Mouse (Mus musculus): Measurements from ENCODE around the gene Csnk1g2. TPM values are rescaled to one million over a fixed set of nuclear protein-coding genes. Genes with fewer than 3 reads are reported as not detected.

Csnk1g2 gene
- polyA plus RNA-seq, 1 experiment from 2014 or later: 86.9 TPM

- no peak for DNase-seq (ENCODE audit: low spot score, missing footprints)
- no peak for ATAC-seq (ENCODE audit: low FRiP score)
- peaks cover 17% of the 10 kb centered on the region for H3K36me3 ChIP-seq (ENCODE audit: control insufficient read depth, insufficient read depth, low read length)
- H3K4me1 ChIP-seq (ENCODE audit: control insufficient read depth, insufficient read depth, low read length): peaks cover 14% of the 10 kb centered on the region
- H3K9me3 ChIP-seq (ENCODE audit: control insufficient read depth, low read length): no peaks in the 10 kb centered on the region
- H3K27me3 ChIP-seq (ENCODE audit: control insufficient read depth, insufficient read depth, low read length): no peaks in the 10 kb centered on the region
- no peak overlapping the region for H3K4me3 ChIP-seq (ENCODE audit: low read depth, low read length)
- no peak overlapping the region for H3K9ac ChIP-seq (ENCODE audit: low read length)
- WGBS: 96% methylated on average over 34 of the region's 34 CpGs
- H3K27ac ChIP-seq (ENCODE audit: low read depth, low read length): no peak overlapping the region
- no peak overlapping the region for H3K4me2 ChIP-seq
These were observed 15.8 kb upstream of the Csnk1g2 start for GRCm38 (mm10) chr10:80606737-80607350.

GRCm38 (mm10) chr10:80608435-80608834, 14.2 kb upstream of the Csnk1g2 start:
- Histone ChIP-seq H3K27me3 (ENCODE audit: control insufficient read depth, insufficient read depth, low read length) (no peaks in the 10 kb centered on the region), H3K36me3 (ENCODE audit: control insufficient read depth, insufficient read depth, low read length) (peaks cover 17% of the 10 kb centered on the region), H3K27ac (ENCODE audit: low read depth, low read length) (no peak overlapping the region), H3K9me3 (ENCODE audit: control insufficient read depth, low read length) (no peaks in the 10 kb centered on the region), H3K4me2 (no peak overlapping the region), H3K4me1 (ENCODE audit: control insufficient read depth, insufficient read depth, low read length) (peaks cover 7% of the 10 kb centered on the region), H3K9ac (ENCODE audit: low read length) (no peak overlapping the region), H3K4me3 (ENCODE audit: low read depth, low read length) (no peak overlapping the region)
- DNase-seq (ENCODE audit: low spot score, missing footprints) (no peak), ATAC-seq (ENCODE audit: low FRiP score) (no peak)
- 89% methylated on average over 3 of the region's 3 CpGs for WGBS

GRCm38 (mm10) chr10:80609269-80609924, 13.2 kb upstream of the Csnk1g2 start:
- no peaks in the 10 kb centered on the region for H3K4me1 ChIP-seq (ENCODE audit: control insufficient read depth, insufficient read depth, low read length)
- DNase-seq (ENCODE audit: low spot score, missing footprints): no peak
- H3K27ac ChIP-seq (ENCODE audit: low read depth, low read length): no peak overlapping the region
- no peak overlapping the region for H3K9ac ChIP-seq (ENCODE audit: low read length)
- H3K27me3 ChIP-seq (ENCODE audit: control insufficient read depth, insufficient read depth, low read length): no peaks in the 10 kb centered on the region
- WGBS: 91% methylated on average over 10 of the region's 10 CpGs
- no peak for ATAC-seq (ENCODE audit: low FRiP score)
- no peak overlapping the region for H3K4me3 ChIP-seq (ENCODE audit: low read depth, low read length)
- no peak overlapping the region for H3K4me2 ChIP-seq
- peaks cover 19% of the 10 kb centered on the region for H3K36me3 ChIP-seq (ENCODE audit: control insufficient read depth, insufficient read depth, low read length)
- H3K9me3 ChIP-seq (ENCODE audit: control insufficient read depth, low read length): no peaks in the 10 kb centered on the region

- Histone ChIP-seq H3K4me1 (ENCODE audit: control insufficient read depth, insufficient read depth, low read length) (no peaks in the 10 kb centered on the region), H3K27me3 (ENCODE audit: control insufficient read depth, insufficient read depth, low read length) (no peaks in the 10 kb centered on the region), H3K4me3 (ENCODE audit: low read depth, low read length) (no peak overlapping the region), H3K27ac (ENCODE audit: low read depth, low read length) (no peak overlapping the region), H3K4me2 (no peak overlapping the region), H3K9ac (ENCODE audit: low read length) (no peak overlapping the region), H3K36me3 (ENCODE audit: control insufficient read depth, insufficient read depth, low read length) (peaks cover 21% of the 10 kb centered on the region), H3K9me3 (ENCODE audit: control insufficient read depth, low read length) (no peaks in the 10 kb centered on the region)
- no peak for ATAC-seq (ENCODE audit: low FRiP score)
- 92% methylated on average over 9 of the region's 9 CpGs for whole genome bisulfite sequencing
- DNase-seq (ENCODE audit: low spot score, missing footprints): no peak
These were observed 12.4 kb upstream of the Csnk1g2 start for GRCm38 (mm10) chr10:80610116-80610785.

GRCm38 (mm10) chr10:80611024-80611423, 11.6 kb upstream of the Csnk1g2 start:
- no peaks in the 10 kb centered on the region for H3K9me3 ChIP-seq (ENCODE audit: control insufficient read depth, low read length)
- no peaks in the 10 kb centered on the region for H3K27me3 ChIP-seq (ENCODE audit: control insufficient read depth, insufficient read depth, low read length)
- no peak overlapping the region for H3K4me2 ChIP-seq
- H3K27ac ChIP-seq (ENCODE audit: low read depth, low read length): no peak overlapping the region
- H3K9ac ChIP-seq (ENCODE audit: low read length): no peak overlapping the region
- DNase-seq (ENCODE audit: low spot score, missing footprints) (peak; percentile 88), ATAC-seq (ENCODE audit: low FRiP score) (peak; percentile 28; the same call in 1 of the 2 replicates)
- peaks cover 24% of the 10 kb centered on the region for H3K36me3 ChIP-seq (ENCODE audit: control insufficient read depth, insufficient read depth, low read length)
- WGBS: 78% methylated on average over 4 of the region's 4 CpGs
- no peaks in the 10 kb centered on the region for H3K4me1 ChIP-seq (ENCODE audit: control insufficient read depth, insufficient read depth, low read length)
- no peak overlapping the region for H3K4me3 ChIP-seq (ENCODE audit: low read depth, low read length)

GRCm38 (mm10) chr10:80611905-80612304, 10.7 kb upstream of the Csnk1g2 start:
- no peaks in the 10 kb centered on the region for H3K4me1 ChIP-seq (ENCODE audit: control insufficient read depth, insufficient read depth, low read length)
- ATAC-seq (ENCODE audit: low FRiP score) (no peak), DNase-seq (ENCODE audit: low spot score, missing footprints) (no peak)
- WGBS: 93% methylated on average over 3 of the region's 3 CpGs
- no peak overlapping the region for H3K27ac ChIP-seq (ENCODE audit: low read depth, low read length)
- no peak overlapping the region for H3K4me2 ChIP-seq
- H3K9me3 ChIP-seq (ENCODE audit: control insufficient read depth, low read length): no peaks in the 10 kb centered on the region
- peaks cover 16% of the 10 kb centered on the region for H3K36me3 ChIP-seq (ENCODE audit: control insufficient read depth, insufficient read depth, low read length)
- H3K4me3 ChIP-seq (ENCODE audit: low read depth, low read length): no peak overlapping the region
- no peaks in the 10 kb centered on the region for H3K27me3 ChIP-seq (ENCODE audit: control insufficient read depth, insufficient read depth, low read length)
- H3K9ac ChIP-seq (ENCODE audit: low read length): no peak overlapping the region

GRCm38 (mm10) chr10:80613821-80614220, 8.8 kb upstream of the Csnk1g2 start:
- no peak overlapping the region for H3K4me2 ChIP-seq
- no peak overlapping the region for H3K4me3 ChIP-seq (ENCODE audit: low read depth, low read length)
- H3K27ac ChIP-seq (ENCODE audit: low read depth, low read length): no peak overlapping the region
- H3K4me1 ChIP-seq (ENCODE audit: control insufficient read depth, insufficient read depth, low read length): no peaks in the 10 kb centered on the region
- H3K9ac ChIP-seq (ENCODE audit: low read length): no peak overlapping the region
- WGBS: 88% methylated on average over 3 of the region's 3 CpGs
- peaks cover 7% of the 10 kb centered on the region for H3K36me3 ChIP-seq (ENCODE audit: control insufficient read depth, insufficient read depth, low read length)
- no peaks in the 10 kb centered on the region for H3K9me3 ChIP-seq (ENCODE audit: control insufficient read depth, low read length)
- no peaks in the 10 kb centered on the region for H3K27me3 ChIP-seq (ENCODE audit: control insufficient read depth, insufficient read depth, low read length)
- DNase-seq (ENCODE audit: low spot score, missing footprints) (no peak), ATAC-seq (ENCODE audit: low FRiP score) (no peak)

GRCm38 (mm10) chr10:80614351-80614750, 8.3 kb upstream of the Csnk1g2 start:
- Histone ChIP-seq H3K9me3 (ENCODE audit: control insufficient read depth, low read length) (no peaks in the 10 kb centered on the region), H3K36me3 (ENCODE audit: control insufficient read depth, insufficient read depth, low read length) (peaks cover 7% of the 10 kb centered on the region), H3K4me3 (ENCODE audit: low read depth, low read length) (no peak overlapping the region), H3K27me3 (ENCODE audit: control insufficient read depth, insufficient read depth, low read length) (no peaks in the 10 kb centered on the region), H3K4me2 (no peak overlapping the region), H3K27ac (ENCODE audit: low read depth, low read length) (no peak overlapping the region), H3K4me1 (ENCODE audit: control insufficient read depth, insufficient read depth, low read length) (no peaks in the 10 kb centered on the region), H3K9ac (ENCODE audit: low read length) (no peak overlapping the region)
- DNase-seq (ENCODE audit: low spot score, missing footprints) (no peak), ATAC-seq (ENCODE audit: low FRiP score) (no peak)
- WGBS: 90% methylated on average over 6 of the region's 6 CpGs

GRCm38 (mm10) chr10:80618181-80618580, 4.5 kb upstream of the Csnk1g2 start:
- DNase-seq (ENCODE audit: low spot score, missing footprints) (no peak), ATAC-seq (ENCODE audit: low FRiP score) (no peak)
- H3K27me3 ChIP-seq (ENCODE audit: control insufficient read depth, insufficient read depth, low read length): no peaks in the 10 kb centered on the region
- H3K27ac ChIP-seq (ENCODE audit: low read depth, low read length): no peak overlapping the region
- H3K9ac ChIP-seq (ENCODE audit: low read length): no peak overlapping the region
- 83% methylated on average over 9 of the region's 9 CpGs for WGBS
- H3K36me3 ChIP-seq (ENCODE audit: control insufficient read depth, insufficient read depth, low read length): peaks cover 7% of the 10 kb centered on the region
- H3K4me3 ChIP-seq (ENCODE audit: low read depth, low read length): no peak overlapping the region
- H3K4me2 ChIP-seq: no peak overlapping the region
- H3K4me1 ChIP-seq (ENCODE audit: control insufficient read depth, insufficient read depth, low read length): peaks cover 7% of the 10 kb centered on the region
- no peaks in the 10 kb centered on the region for H3K9me3 ChIP-seq (ENCODE audit: control insufficient read depth, low read length)
